Mouse (Mus musculus) embryonic facial prominence, embryonic 15.5 days (tissue): ENCODE measurements around the gene Psmg1. TPM values are rescaled to one million over a fixed set of nuclear protein-coding genes. Genes with fewer than 3 reads are reported as not detected.
"Not testable (repeated sequence)": the region's sequence is repeated elsewhere in the genome, so short reads cannot be mapped to it uniquely, and the experiment has no call there.

Experiments used
- ATAC-seq: fragments of 200-750 bp; cut with Nextera tagmentation; 2 replicates; pipeline ENCODE4 v1.8.0; 2017; ENCODE audit warnings: low read depth, moderate TSS enrichment; ENCODE audit not compliant: insufficient number of reproducible peaks, low FRiP score, low TSS enrichment
- H3K27ac ChIP-seq: fragments of 300-500 bp; sonication (generic); replicated peaks from 2 replicates; pipeline ENCODE4 v1.5.1; 2015; ENCODE audit warnings: mild to moderate bottlenecking, inconsistent platforms
- H3K27me3 ChIP-seq: fragments of 300-500 bp; sonication (generic); 2 replicates; pipeline ENCODE4 v1.6.1; 2015; ENCODE audit warnings: inconsistent platforms
- H3K36me3 ChIP-seq: fragments of 300-500 bp; sonication (generic); 2 replicates; pipeline ENCODE4 v1.6.1; 2015; ENCODE audit warnings: mild to moderate bottlenecking, inconsistent platforms
- H3K4me1 ChIP-seq: fragments of 300-500 bp; sonication (generic); 2 replicates; pipeline ENCODE4 v1.6.1; 2015; ENCODE audit warnings: inconsistent platforms
- H3K4me2 ChIP-seq: fragments of 300-500 bp; sonication (generic); replicated peaks from 2 replicates; pipeline ENCODE4 v1.6.1; 2015; ENCODE audit warnings: mild to moderate bottlenecking, inconsistent platforms
- H3K4me3 ChIP-seq: fragments of 300-500 bp; sonication (generic); replicated peaks from 2 replicates; pipeline ENCODE4 v1.5.1; 2015; ENCODE audit warnings: mild to moderate bottlenecking, inconsistent platforms
- H3K9ac ChIP-seq: fragments of 300-500 bp; sonication (generic); 2 replicates; pipeline ENCODE4 v1.6.1; 2015; ENCODE audit warnings: inconsistent platforms
- H3K9me3 ChIP-seq: fragments of 300-500 bp; sonication (generic); replicated peaks from 2 replicates; pipeline ENCODE4 v1.6.1; 2016; ENCODE audit warnings: inconsistent platforms
- WGBS: fragments of 180-500 bp; shearing (Covaris S2); methylation state at CpG from one replicate; pipeline ENCODE4 v1.1.7; 2015; 5-methylcytosine and 5-hydroxymethylcytosine counted together
- polyA plus RNA-seq: library from polyadenylated mRNA; unstranded; fragments of >200 nt; fragmentation: Nextera tagmentation; extraction: Ambion mirVana; gene quantifications from 2 replicates; pipeline ENCODE4 v1.2.1, GENCODE M21; 2015

The Psmg1 gene
- polyA plus RNA-seq, 1 experiment from 2014 or later, result 84.6 TPM

- H3K4me2 ChIP-seq, result no peak overlapping the region
- no peak for ATAC-seq
- no peaks in the 10 kb centered on the region for H3K9me3 ChIP-seq
- 87% methylated on average over 7 of the region's 7 CpGs for WGBS
- H3K36me3 ChIP-seq, result peaks cover 45% of the 10 kb centered on the region; the same call in 1 of the 2 replicates
- H3K9ac ChIP-seq, result no peak overlapping the region
- H3K27ac ChIP-seq, result no peak overlapping the region
- H3K27me3 ChIP-seq, result no peaks in the 10 kb centered on the region
- H3K4me1 ChIP-seq, result peaks cover 4% of the 10 kb centered on the region
- no peak overlapping the region for H3K4me3 ChIP-seq
Observed at GRCm38 (mm10) chr16:95996156-95996555, 5.4 kb upstream of the Psmg1 start.

- H3K9me3 ChIP-seq, result not testable (repeated sequence)
- WGBS, result 81% methylated on average over 4 of the region's 4 CpGs
- peaks cover 32% of the 10 kb centered on the region; the same call in 1 of the 2 replicates for H3K36me3 ChIP-seq
Observed at GRCm38 (mm10) chr16:95994576-95994975, 3.8 kb upstream of the Psmg1 start.

DNA sequence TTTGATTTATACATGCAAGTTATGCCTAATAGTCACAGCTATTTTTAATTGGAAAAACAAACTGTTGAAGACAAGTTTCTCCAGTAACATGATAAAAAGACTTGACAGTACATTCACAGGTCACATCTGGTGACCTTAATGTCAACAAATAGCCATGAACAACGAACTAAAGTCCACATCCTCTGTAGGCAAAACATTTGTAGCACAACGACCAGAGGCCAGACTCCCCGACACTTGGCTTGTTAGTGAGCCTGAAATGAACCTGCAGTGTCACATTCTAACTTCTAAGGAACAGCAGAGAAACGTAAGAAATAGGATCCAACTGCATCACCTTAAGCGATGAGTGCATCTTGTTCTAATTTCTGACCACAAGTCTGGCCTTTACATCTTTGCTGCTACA lies 1.8 kb upstream of the Psmg1 start:
- Histone ChIP-seq H3K4me2 (no peak overlapping the region), H3K9ac (no peak overlapping the region), H3K4me1 (peaks cover 14% of the 10 kb centered on the region), H3K36me3 (peaks cover 25% of the 10 kb centered on the region; the same call in 1 of the 2 replicates), H3K4me3 (no peak overlapping the region), H3K27ac (no peak overlapping the region), H3K27me3 (no peaks in the 10 kb centered on the region), H3K9me3 (no peaks in the 10 kb centered on the region)
- no peak for ATAC-seq
- 50% methylated on average over 5 of the region's 5 CpGs for WGBS

More at GRCm38 (mm10) chr16:95994576-95994975, 3.8 kb upstream of the Psmg1 start:
- H3K4me3 ChIP-seq, ATAC-seq, H3K27me3 ChIP-seq, H3K4me2 ChIP-seq, H3K4me1 ChIP-seq, H3K9ac ChIP-seq, H3K27ac ChIP-seq: not testable (repeated sequence)

GRCm38 (mm10) chr16:95991122-95991900 lies 551 bp upstream of the Psmg1 start:
- WGBS, result 2% methylated on average over 10 of the region's 10 CpGs
- Histone ChIP-seq H3K9me3 (no peaks in the 10 kb centered on the region), H3K4me3 (peak overlapping the region; percentile 75), H3K27me3 (no peaks in the 10 kb centered on the region), H3K4me2 (peak overlapping the region; percentile 59), H3K36me3 (peaks cover 25% of the 10 kb centered on the region), H3K4me1 (peaks cover 14% of the 10 kb centered on the region), H3K27ac (peak overlapping the region; percentile 94), H3K9ac (peak overlapping the region; percentile 53)
- 0 out of 2 replicates have a peak, but pooled peaks have one; percentile 5 for ATAC-seq

- H3K36me3 ChIP-seq, result peaks cover 39% of the 10 kb centered on the region
- no peaks in the 10 kb centered on the region for H3K9me3 ChIP-seq
- no peak overlapping the region for H3K9ac ChIP-seq
- WGBS, result 77% methylated on average over 5 of the region's 5 CpGs
- peaks cover 6% of the 10 kb centered on the region; the same call in 1 of the 2 replicates for H3K4me1 ChIP-seq
- H3K27ac ChIP-seq, result no peak overlapping the region
- no peak overlapping the region for H3K4me2 ChIP-seq
- no peak overlapping the region for H3K4me3 ChIP-seq
- no peak for ATAC-seq
- no peaks in the 10 kb centered on the region for H3K27me3 ChIP-seq
Observed at GRCm38 (mm10) chr16:95984911-95985310, 5.8 kb downstream of the Psmg1 start.

GRCm38 (mm10) chr16:95983601-95984000 lies 7.2 kb downstream of the Psmg1 start:
- Histone ChIP-seq H3K9ac (no peak overlapping the region), H3K27me3 (no peaks in the 10 kb centered on the region), H3K4me2 (no peak overlapping the region), H3K4me1 (no peaks in the 10 kb centered on the region), H3K36me3 (peaks cover 50% of the 10 kb centered on the region), H3K27ac (no peak overlapping the region), H3K4me3 (no peak overlapping the region), H3K9me3 (no peaks in the 10 kb centered on the region)
- 78% methylated on average over 7 of the region's 7 CpGs for WGBS
- no peak for ATAC-seq

- Histone ChIP-seq H3K27ac (no peak overlapping the region), H3K36me3 (no peaks in the 10 kb centered on the region), H3K4me1 (no peaks in the 10 kb centered on the region), H3K4me2 (no peak overlapping the region), H3K9me3 (no peaks in the 10 kb centered on the region), H3K27me3 (no peaks in the 10 kb centered on the region), H3K9ac (no peak overlapping the region), H3K4me3 (no peak overlapping the region)
- ATAC-seq, result no peak
- 79% methylated on average over 2 of the region's 2 CpGs for WGBS
Observed at GRCm38 (mm10) chr16:95970841-95971240, 19.9 kb downstream of the Psmg1 start.

DNA sequence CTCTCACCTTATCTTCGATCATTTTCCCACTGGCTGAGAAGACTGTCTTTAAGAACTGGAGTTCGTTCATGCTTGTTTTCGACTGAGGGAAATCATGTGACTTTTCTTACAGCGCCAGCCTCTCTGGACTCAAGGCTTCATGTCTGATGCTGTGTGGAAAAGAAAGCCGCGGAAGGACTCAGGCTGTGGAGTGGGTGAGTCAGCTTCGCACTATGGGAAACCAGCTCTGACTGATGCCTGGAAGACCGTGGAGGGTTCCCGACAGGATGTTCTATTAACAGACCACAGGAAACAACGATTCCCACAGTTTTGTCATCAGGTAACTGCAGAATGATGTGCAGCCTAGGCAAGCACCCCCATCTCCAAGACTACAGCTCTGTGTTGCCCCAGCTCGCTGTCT lies 23.3 kb downstream of the Psmg1 start:
- WGBS, result 73% methylated on average over 11 of the region's 11 CpGs

DNA sequence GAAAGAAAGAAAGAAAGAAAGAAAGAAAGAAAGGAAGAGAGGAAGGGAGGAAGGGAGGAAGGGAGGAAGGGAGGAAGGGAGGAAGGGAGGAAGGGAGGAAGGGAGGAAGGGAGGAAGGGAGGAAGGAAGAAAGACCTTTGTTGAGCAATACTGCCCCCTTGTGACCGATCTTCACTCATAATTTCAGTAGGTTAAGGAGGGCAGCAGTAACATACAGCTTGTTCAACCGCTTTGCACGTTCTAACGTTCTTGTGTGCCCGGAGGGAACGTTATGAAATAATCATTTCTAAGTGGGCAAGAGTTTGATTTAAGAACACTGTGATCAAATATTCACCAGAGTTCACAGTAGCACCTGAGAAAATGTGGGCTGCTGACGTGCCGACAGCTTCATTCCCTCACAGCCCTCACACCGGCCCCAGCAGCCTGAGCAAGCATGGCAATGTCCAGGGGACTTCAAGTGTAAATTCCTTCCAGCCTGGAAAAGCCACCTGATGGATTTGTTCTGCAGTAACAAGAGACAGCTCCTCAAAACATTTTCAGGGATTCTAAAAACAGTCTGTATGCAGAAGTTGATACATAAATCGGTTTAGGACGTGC lies 26.2 kb downstream of the Psmg1 start:
- Histone ChIP-seq H3K27ac (no peak overlapping the region), H3K4me2 (no peak overlapping the region)

More for the DNA sequence above, 23.3 kb downstream of the Psmg1 start:
- no peaks in the 10 kb centered on the region; the same call in 1 of the 2 replicates for H3K27me3 ChIP-seq
- no peak overlapping the region for H3K9ac ChIP-seq
- H3K4me3 ChIP-seq, result no peak overlapping the region
- peaks cover 7% of the 10 kb centered on the region for H3K4me1 ChIP-seq
- H3K9me3 ChIP-seq, result no peaks in the 10 kb centered on the region
- no peaks in the 10 kb centered on the region for H3K36me3 ChIP-seq
- no peak for ATAC-seq
- H3K27ac ChIP-seq, result no peak overlapping the region
- H3K4me2 ChIP-seq, result no peak overlapping the region

DNA sequence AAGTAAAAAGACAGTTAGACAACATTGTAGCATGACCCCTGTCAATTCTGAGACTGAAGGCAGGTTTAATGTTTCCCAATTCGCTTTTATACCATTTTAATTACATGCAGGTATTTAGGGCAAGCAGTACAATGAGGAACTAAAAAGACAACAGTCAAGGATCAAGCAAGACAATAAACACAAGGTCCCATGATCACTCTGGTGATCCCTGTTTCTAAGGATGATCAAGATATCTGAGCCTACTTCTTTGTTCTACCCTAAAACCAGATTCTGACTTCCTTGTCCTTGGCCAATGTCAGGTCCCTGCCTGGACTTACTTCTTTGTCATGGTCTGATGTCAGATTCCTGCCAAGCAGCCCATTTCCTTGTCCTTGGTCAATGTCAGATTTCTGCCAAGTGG lies 29.3 kb downstream of the Psmg1 start:
- H3K36me3 ChIP-seq, H3K9ac ChIP-seq, H3K9me3 ChIP-seq, H3K4me3 ChIP-seq, H3K4me1 ChIP-seq, H3K27ac ChIP-seq, ATAC-seq, H3K27me3 ChIP-seq, H3K4me2 ChIP-seq: not testable (repeated sequence)
- WGBS, result 53% methylated on average over 1 of the region's 1 CpGs

More for the DNA sequence above, 26.2 kb downstream of the Psmg1 start:
- Histone ChIP-seq H3K9ac (no peak overlapping the region), H3K9me3 (no peaks in the 10 kb centered on the region), H3K27me3 (no peaks in the 10 kb centered on the region; the same call in 1 of the 2 replicates), H3K36me3 (no peaks in the 10 kb centered on the region), H3K4me3 (no peak overlapping the region), H3K4me1 (peaks cover 7% of the 10 kb centered on the region)
- WGBS, result 38% methylated on average over 11 of the region's 11 CpGs
- ATAC-seq, result no peak

GRCm38 (mm10) chr16:95960689-95961088 lies 30.1 kb downstream of the Psmg1 start:
- H3K4me1 ChIP-seq, H3K27ac ChIP-seq, H3K27me3 ChIP-seq, H3K4me2 ChIP-seq, H3K9me3 ChIP-seq, H3K4me3 ChIP-seq, ATAC-seq, H3K9ac ChIP-seq, H3K36me3 ChIP-seq: not testable (repeated sequence)
- 86% methylated on average over 2 of the region's 2 CpGs for WGBS
